Mouse (Mus musculus): ENCODE data around the gene Rimbp3.
"Not testable (repeated sequence)": the region's sequence is repeated elsewhere in the genome, so short reads cannot be mapped to it uniquely, and the experiment has no call there.

Rimbp3 gene

GRCm38 (mm10) chr16:17216934-17217633 is 8.7 kb downstream of the Rimbp3 start:
- in situ Hi-C loops (cut with MboI, MseI): no loop called here

DNA sequence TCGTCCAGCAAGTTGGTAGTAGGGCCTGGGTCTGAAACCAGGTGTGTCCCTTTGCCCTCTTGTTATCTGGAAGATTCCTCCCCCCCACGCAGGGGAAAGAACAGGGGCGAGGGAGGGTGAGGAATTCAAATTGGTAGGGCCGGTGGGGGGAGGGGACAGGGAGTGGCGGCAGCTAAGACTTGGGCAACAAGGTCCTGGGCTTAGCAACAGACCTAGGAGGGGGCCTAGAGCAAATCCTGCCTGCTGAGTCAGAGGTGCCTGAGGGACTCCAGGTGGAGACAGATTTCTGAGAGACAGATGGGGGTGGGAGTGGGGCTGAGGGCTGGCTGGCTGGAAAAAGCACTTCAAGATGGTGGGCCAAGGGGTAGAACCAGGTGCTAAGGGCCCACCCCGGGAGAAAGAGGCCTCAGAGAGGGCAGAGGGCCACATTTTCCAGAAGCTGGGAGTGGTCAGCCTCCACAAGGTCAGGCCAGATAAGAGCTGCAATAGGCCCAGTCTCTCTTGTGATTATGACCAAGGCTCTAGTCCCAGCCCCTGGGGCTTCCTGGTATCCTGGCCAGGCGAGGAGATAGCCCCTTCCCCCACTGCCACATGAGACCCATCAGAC is 11.8 kb downstream of the Rimbp3 start:
- in situ Hi-C loops (cut with MboI, MseI): no loop called here

- in situ Hi-C loops (cut with MboI, MseI): no loop called here
Observed at GRCm38 (mm10) chr16:17222197-17222596, 13.8 kb downstream of the Rimbp3 start.

DNA sequence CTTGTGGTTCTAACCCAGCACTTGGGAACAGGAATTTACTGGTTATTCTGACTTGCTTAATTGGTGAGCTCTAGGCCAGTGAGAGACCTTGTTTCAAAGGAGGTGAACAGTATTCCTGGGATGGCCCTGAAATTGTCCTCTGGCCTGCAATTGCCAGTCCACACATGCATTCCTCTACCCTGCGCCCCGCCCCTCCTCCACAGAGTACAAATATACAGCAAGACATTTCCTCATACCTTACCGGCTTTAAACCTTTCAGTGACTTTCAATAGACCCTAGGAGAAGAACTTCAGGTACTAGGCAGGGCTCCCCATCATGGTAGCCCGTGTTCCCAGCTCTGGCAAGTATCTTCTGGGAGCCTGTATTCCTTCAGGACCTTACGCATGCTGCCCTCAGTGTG is 17.2 kb downstream of the Rimbp3 start:
- in situ Hi-C loops (cut with MboI, MseI): no loop called here

DNA sequence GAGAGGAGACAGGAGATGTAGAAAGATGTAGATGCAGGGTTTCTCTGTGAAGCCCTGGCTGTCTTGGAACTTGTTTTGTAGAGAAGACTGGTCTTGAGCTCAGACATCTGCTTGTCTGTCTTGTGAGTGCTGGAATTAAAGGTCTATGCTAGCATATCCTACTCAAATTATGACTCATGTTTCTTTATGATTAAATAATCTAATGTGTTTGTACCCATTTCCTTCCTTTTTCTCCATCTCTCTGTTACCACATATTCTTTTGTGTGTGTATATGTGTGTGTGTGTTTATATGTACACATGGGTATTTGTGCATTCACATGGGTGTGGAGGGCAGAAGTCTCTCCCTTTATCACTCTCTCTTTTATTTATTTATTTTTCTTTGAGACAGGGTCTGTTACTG is 18.1 kb downstream of the Rimbp3 start:
- in situ Hi-C loops (cut with MboI, MseI): no loop called here

- in situ Hi-C loops (cut with MboI, MseI): not testable (repeated sequence)
Observed at GRCm38 (mm10) chr16:17231523-17231922, 23.1 kb downstream of the Rimbp3 start.

GRCm38 (mm10) chr16:17232794-17233701 is 24.6 kb downstream of the Rimbp3 start, which contains the start of gene Hic2:
Gene Hic2, plus strand, starts transcription at chr16:17233572.
- in situ Hi-C loops (cut with MboI, MseI): no loop called here

DNA sequence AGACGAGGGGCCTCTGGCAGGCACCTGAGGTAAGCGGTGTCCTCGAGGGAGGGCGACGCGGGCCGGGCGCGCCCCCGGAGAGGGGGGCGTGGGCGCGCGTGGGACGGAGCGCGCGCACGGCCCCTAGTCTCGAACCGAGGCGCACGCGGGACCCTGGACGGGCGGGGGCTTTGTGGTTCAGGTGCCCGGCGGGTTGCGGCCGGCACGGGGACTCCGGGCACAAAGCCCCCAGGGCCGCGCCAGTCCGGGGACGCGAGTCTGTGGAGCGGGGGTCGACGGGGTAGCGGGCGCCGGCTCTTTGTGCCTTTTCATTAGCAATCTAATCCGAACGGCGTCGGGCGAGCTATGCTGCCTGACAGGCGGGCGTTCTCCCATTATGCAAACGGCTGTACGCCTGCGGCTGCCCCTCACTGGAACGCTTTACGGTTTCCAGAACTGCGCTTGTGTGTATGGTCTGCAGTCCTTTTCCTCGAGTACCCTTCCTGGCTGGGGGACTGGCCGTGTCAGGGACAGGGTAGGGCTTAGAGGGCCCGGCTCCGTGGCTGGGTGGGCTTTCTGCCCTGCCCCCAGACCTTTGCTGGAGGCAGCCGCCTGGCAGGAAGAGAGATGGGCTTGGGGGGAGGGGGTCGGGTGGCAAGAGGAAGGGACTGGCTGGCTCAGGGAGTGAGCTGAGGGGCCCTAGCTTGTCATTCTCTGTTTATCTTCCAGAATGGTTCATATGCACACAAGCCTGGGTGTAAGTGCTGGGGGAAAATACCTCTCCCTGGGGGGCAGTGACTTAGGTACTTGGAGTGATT is 25.5 kb downstream of the Rimbp3 start:
- in situ Hi-C loops (cut with MboI, MseI): no loop called here

GRCm38 (mm10) chr16:17234499-17234895 is 26.1 kb downstream of the Rimbp3 start:
- in situ Hi-C loops (cut with MboI, MseI): no loop called here

GRCm38 (mm10) chr16:17234916-17235665 is 26.7 kb downstream of the Rimbp3 start:
- in situ Hi-C loops (cut with MboI, MseI): no loop called here

- in situ Hi-C loops (cut with MboI, MseI): no loop called here
Observed at GRCm38 (mm10) chr16:17237634-17238033, 29.2 kb downstream of the Rimbp3 start.

DNA sequence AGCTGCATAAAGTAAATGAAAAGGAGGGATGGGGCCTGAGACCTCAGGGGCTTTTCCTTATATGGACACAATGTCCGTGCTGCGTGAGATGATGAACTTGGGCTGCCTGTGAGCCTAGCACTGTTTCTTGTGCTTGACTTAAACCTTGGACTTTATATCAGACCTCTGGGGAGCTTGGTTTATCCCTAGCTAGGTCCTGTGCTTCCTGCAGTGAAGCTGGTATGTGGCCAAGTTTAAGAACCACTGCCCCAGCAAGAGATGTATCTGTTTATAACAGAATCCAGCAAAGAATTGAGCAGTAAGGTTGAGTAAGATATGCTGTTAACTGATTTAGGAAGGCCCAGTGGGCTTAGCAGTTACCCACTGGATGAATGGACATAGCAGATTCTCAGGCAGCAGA is 31.0 kb downstream of the Rimbp3 start:
- in situ Hi-C loops (cut with MboI, MseI): no loop called here

DNA sequence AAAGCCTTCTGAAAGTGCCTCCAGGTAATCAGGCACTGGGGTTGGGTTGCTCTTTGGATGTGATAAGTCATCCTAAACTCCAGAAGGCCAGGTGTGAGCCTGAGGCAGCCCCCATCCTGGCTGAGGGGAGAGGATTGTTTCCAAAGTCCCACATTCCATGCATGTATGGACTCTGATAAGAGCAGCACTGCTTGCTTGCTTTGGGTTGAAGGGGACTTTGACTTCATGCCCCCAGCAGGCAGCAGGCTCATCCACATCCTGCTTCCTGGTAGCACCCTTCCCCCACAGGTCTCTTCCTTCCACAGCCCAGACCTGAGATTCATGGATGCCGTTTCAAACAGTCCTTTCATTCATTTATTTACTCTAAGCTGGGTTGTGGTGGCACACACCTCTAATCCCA is 35.3 kb downstream of the Rimbp3 start:
- in situ Hi-C loops (cut with MboI, MseI): no loop called here

DNA sequence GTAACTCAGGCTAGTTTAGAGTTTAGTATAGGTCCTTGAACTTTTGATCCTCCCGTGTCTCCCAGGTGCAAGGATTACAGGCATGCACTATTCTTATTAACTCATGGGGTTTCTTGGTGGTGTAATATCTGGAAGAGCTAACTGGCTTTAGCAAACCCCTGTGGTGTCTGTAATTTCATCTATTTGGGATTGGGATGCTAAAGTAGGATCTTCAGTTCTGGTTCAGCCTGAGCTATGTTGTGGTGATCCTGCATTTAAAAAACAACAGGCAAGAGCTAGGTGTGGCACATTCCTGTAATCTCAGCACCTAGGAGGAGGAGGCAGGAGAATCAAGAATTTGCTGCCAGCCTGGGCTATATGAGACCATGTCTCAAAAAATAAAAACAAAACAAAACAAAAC is 36.6 kb downstream of the Rimbp3 start:
- in situ Hi-C loops (cut with MboI, MseI): no loop called here

DNA sequence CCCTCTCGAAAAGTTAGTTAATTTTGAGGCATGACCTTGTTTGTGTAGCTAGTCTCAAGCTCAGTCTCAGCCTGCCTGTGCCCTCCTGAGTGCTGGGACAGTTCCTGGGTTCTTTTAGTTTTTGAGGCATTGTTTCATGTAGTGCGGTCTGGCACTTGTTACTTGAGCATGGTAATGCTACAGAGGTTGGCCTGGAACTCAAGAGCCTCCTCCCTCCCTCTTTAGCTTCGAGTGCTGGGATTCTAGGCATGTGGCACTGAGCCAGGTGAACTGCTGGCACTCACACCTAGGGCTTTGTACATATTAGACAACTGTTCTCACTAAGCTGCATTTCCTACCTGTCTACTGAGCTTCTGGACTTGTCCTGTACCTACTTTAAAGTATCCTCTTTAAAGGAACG is 39.3 kb downstream of the Rimbp3 start:
- in situ Hi-C loops (cut with MboI, MseI): no loop called here

GRCm38 (mm10) chr16:17249135-17249534 is 40.7 kb downstream of the Rimbp3 start:
- in situ Hi-C loops (cut with MboI, MseI): no loop called here

GRCm38 (mm10) chr16:17251539-17251938 is 43.1 kb downstream of the Rimbp3 start:
- in situ Hi-C loops (cut with MboI, MseI): no loop called here

- in situ Hi-C loops (cut with MboI, MseI): no loop called here
Observed at GRCm38 (mm10) chr16:17252086-17252726, 43.8 kb downstream of the Rimbp3 start.

DNA sequence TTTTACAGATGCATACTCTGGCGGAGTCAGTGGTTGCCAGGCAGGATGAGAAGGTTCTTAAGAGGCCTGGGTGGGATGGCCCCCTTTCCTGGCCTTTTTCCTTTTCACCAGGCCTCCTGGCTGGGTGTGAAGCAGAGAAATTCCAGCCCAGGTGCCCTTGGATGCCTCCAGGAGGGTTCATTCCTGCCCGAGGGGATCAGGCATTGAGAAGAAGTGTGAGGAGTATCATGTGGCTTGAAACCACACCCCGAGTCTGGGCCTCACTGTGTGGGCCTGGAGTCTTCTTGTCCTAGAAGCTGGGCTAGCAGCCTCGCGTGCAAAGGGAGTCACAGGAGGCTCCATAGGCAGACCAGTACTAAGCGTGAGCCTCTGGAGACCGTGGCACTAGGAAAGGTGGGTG is 44.4 kb downstream of the Rimbp3 start:
- in situ Hi-C loops (cut with MboI, MseI): no loop called here

DNA sequence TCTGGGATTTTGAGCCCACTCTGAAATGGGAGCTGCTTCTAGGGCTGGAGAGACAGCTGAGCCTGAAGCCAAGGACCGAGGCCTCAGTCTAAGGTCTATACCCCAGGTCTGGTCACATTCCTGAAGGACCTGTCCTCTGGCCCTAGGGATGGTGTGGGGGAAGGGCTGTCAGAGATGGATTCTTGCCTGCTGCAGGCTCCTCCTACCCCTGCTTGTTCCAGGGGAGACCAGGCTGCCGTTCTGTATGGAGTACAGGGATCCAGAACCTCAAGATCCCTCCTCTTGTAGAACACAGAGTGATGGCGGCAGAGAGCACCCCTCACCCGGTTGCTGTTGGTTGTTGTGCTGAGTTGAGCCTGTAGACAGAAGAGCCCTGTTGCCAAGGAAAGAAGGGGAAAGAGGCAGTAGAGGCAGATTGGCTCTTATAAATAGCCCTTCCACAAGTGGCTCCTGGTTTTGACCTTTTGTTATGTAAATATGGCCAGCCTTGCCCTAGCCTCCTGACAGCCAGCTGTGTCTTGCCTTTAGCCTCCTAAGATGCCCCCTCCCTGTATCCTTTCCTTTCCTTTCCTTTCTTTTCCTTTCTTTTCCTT is 45.7 kb downstream of the Rimbp3 start:
- in situ Hi-C loops (cut with MboI, MseI): no loop called here
